Mouse (Mus musculus) liver, embryonic 13.5 days (tissue): Measurements from ENCODE around the gene Plxnb1. TPM values are rescaled to one million over a fixed set of nuclear protein-coding genes. Genes with fewer than 3 reads are reported as not detected.

Experiments used
- ATAC-seq: fragments of 200-750 bp; cut with Nextera tagmentation; 2 replicates; pipeline ENCODE4 v1.8.0; 2017; ENCODE audit warnings: low read depth, mild to moderate bottlenecking, moderate number of reproducible peaks, moderate library complexity
- DNase-seq: peaks from one replicate; pipeline ENCODE4 v3.0.0; 2022
- H3K27ac ChIP-seq: fragments of 300-500 bp; sonication (generic); 2 replicates; pipeline ENCODE4 v1.5.1; 2015; ENCODE audit warnings: moderate library complexity, mild to moderate bottlenecking, inconsistent platforms
- H3K27me3 ChIP-seq: fragments of 300-500 bp; sonication (generic); 2 replicates; pipeline ENCODE4 v1.6.1; 2015; ENCODE audit warnings: mild to moderate bottlenecking, inconsistent platforms
- H3K36me3 ChIP-seq: fragments of 300-500 bp; sonication (generic); 2 replicates; pipeline ENCODE4 v1.6.1; 2015; ENCODE audit warnings: mild to moderate bottlenecking, inconsistent platforms
- H3K4me1 ChIP-seq: fragments of 300-500 bp; sonication (generic); replicated peaks from 2 replicates; pipeline ENCODE4 v1.6.1; 2015; ENCODE audit warnings: inconsistent platforms
- H3K4me2 ChIP-seq: fragments of 300-500 bp; sonication (generic); 2 replicates; pipeline ENCODE4 v1.6.1; 2015; ENCODE audit warnings: inconsistent platforms, mild to moderate bottlenecking, moderate library complexity
- H3K4me3 ChIP-seq: fragments of 300-500 bp; sonication (generic); replicated peaks from 2 replicates; pipeline ENCODE4 v1.5.1; 2015; ENCODE audit warnings: mild to moderate bottlenecking, inconsistent platforms
- H3K9ac ChIP-seq: fragments of 300-500 bp; sonication (generic); 2 replicates; pipeline ENCODE4 v1.6.1; 2015; ENCODE audit warnings: mild to moderate bottlenecking, inconsistent platforms
- H3K9me3 ChIP-seq: fragments of 300-500 bp; sonication (generic); replicated peaks from 2 replicates; pipeline ENCODE4 v1.6.1; 2016; ENCODE audit warnings: inconsistent platforms
- WGBS: fragments of 180-500 bp; shearing (Covaris S2); methylation state at CpG from one replicate; pipeline ENCODE4 v1.1.7; 2015; ENCODE audit not compliant: insufficient replicate concordance; 5-methylcytosine and 5-hydroxymethylcytosine counted together
- polyA plus RNA-seq: library from polyadenylated mRNA; unstranded; fragments of >200 nt; fragmentation: Nextera tagmentation; extraction: Ambion mirVana; gene quantifications from 2 replicates; pipeline ENCODE4 v1.2.1, GENCODE M21; 2015

Gene Plxnb1
- polyA plus RNA-seq, 1 experiment from 2014 or later: 2.3 TPM

GRCm38 (mm10) chr9:109104083-109104482 lies 8.9 kb downstream of the Plxnb1 start:
- H3K36me3 ChIP-seq: peaks cover 24% of the 10 kb centered on the region
- 81% methylated on average over 9 of the region's 9 CpGs for WGBS
- no peak overlapping the region for H3K4me2 ChIP-seq
- peaks cover 3% of the 10 kb centered on the region for H3K4me1 ChIP-seq
- DNase-seq (no peak), ATAC-seq (no peak)
- no peaks in the 10 kb centered on the region for H3K9me3 ChIP-seq
- no peak overlapping the region for H3K9ac ChIP-seq
- H3K27me3 ChIP-seq: no peaks in the 10 kb centered on the region
- H3K27ac ChIP-seq: no peak overlapping the region
- no peak overlapping the region for H3K4me3 ChIP-seq

DNA sequence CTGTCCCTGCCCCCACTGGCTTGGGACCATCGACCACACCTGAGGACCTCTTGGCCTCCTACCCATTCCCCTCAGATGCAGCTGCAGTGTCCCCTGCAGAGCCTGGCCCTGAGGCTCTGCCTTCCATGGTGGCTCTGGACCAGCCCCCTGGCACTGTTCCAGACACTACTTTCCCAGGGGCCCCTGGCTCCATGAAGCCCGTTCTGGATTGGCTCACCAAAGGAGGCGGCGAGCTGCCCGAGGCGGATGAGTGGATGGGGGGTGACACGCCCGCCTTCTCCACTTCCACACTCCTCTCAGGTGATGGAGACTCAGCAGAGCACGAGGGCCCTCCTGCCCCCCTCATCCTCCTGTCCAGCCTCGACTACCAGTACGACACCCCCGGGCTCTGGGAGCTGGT lies 9.8 kb downstream of the Plxnb1 start:
- peaks cover 30% of the 10 kb centered on the region for H3K36me3 ChIP-seq
- H3K4me1 ChIP-seq: no peaks in the 10 kb centered on the region
- H3K27ac ChIP-seq: no peak overlapping the region
- no peaks in the 10 kb centered on the region for H3K27me3 ChIP-seq
- DNase-seq (no peak), ATAC-seq (no peak)
- H3K4me3 ChIP-seq: no peak overlapping the region
- H3K9ac ChIP-seq: no peak overlapping the region
- 72% methylated on average over 12 of the region's 12 CpGs for WGBS
- H3K9me3 ChIP-seq: no peaks in the 10 kb centered on the region
- no peak overlapping the region for H3K4me2 ChIP-seq

- DNase-seq (no peak), ATAC-seq (no peak)
- no peaks in the 10 kb centered on the region for H3K27me3 ChIP-seq
- H3K36me3 ChIP-seq: peaks cover 33% of the 10 kb centered on the region
- H3K9ac ChIP-seq: no peak overlapping the region
- H3K4me3 ChIP-seq: no peak overlapping the region
- WGBS: 70% methylated on average over 12 of the region's 12 CpGs
- H3K27ac ChIP-seq: no peak overlapping the region
- no peaks in the 10 kb centered on the region for H3K4me1 ChIP-seq
- no peak overlapping the region for H3K4me2 ChIP-seq
- H3K9me3 ChIP-seq: no peaks in the 10 kb centered on the region
Observed at GRCm38 (mm10) chr9:109105648-109106047, 10.5 kb downstream of the Plxnb1 start.

DNA sequence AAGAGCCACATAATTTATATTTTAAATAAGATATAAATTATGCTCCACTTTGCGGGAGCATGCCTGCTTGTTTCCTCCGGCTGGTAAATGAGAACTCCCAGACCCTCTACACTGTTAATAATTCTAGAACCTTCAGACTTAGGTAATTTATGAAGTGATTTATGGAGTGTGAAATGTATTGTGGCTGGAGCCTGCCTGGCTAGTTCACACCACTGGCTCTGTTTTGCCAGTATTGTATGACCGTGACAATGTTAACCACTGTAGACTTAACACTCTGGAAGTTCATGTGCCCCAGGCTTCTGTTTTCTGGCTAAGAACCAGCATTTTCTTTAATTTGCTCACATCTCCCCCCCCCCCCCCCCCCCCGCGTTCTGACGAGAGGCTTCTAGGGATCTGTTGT lies 12.2 kb downstream of the Plxnb1 start:
- Histone ChIP-seq H3K9me3 (no peaks in the 10 kb centered on the region), H3K4me1 (no peaks in the 10 kb centered on the region), H3K27ac (no peak overlapping the region), H3K9ac (no peak overlapping the region), H3K4me3 (no peak overlapping the region), H3K36me3 (peaks cover 40% of the 10 kb centered on the region), H3K27me3 (no peaks in the 10 kb centered on the region), H3K4me2 (no peak overlapping the region)
- no peak for ATAC-seq
- WGBS: 67% methylated on average over 6 of the region's 6 CpGs
- DNase-seq: no peak

DNA sequence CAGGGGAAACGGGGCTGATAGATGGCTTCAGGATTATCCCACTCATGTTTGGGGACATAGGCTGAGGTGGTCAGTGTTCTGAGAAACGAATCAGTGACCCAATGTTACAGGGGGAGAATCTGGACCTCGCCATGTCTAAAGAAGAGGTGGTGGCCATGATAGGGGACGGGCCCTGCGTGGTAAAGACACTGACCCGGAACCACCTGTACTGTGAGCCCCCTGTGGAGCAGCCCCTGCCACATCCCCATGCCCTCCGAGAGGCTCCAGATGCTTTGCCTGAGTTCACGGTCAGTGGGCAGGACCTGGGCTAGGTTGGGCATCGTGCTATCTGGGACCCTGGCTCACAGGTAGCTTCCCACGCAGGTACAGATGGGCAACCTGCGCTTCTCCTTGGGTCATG lies 15.1 kb downstream of the Plxnb1 start:
- Histone ChIP-seq H3K4me3 (no peak overlapping the region), H3K4me1 (no peaks in the 10 kb centered on the region), H3K27me3 (no peaks in the 10 kb centered on the region), H3K36me3 (peaks cover 44% of the 10 kb centered on the region), H3K27ac (no peak overlapping the region), H3K4me2 (no peak overlapping the region), H3K9me3 (no peaks in the 10 kb centered on the region), H3K9ac (no peak overlapping the region)
- no peak for ATAC-seq
- no peak for DNase-seq
- 69% methylated on average over 11 of the region's 11 CpGs for WGBS

DNA sequence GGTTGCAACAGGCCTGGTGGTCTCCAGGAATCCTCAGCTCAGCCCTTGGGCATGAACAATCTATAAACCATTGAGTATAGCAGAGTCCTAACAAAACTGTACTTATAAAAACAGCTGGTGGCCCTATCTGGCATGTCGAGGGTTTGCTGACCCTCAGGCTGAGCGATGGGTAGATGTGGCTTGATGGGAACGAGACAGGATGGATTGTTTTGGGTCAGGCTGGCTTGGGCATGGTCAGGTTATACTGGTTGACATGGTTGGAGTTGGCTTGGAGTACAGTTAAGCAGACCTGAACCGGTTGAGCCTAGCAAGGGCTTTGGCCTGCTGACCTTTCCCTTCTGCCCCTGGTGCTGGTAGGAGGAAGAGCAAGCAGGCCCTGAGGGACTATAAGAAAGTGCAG lies 15.9 kb downstream of the Plxnb1 start:
- 62% methylated on average over 4 of the region's 4 CpGs for WGBS
- H3K27ac ChIP-seq: no peak overlapping the region

DNA sequence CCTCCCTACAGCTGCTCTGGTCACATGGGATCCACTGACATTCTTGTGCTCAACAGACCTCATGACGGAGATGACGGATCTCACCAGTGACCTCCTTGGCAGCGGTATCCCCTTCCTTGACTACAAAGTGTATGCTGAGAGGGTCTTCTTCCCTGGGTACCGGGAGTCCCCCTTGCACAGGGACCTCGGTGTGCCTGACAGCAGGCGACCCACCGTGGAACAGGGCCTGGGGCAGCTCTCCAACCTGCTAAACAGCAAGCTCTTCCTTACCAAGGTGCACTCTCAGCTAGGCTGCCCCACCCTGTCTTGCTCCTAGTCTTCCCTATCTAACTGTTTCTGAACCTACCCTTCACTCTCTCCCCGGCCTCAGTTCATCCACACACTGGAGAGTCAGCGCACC lies 16.4 kb downstream of the Plxnb1 start:
- no peak overlapping the region for H3K27ac ChIP-seq
- H3K27me3 ChIP-seq: no peaks in the 10 kb centered on the region
- H3K4me2 ChIP-seq: no peak overlapping the region
- H3K9ac ChIP-seq: no peak overlapping the region
- H3K36me3 ChIP-seq: peaks cover 46% of the 10 kb centered on the region
- 79% methylated on average over 9 of the region's 9 CpGs for WGBS
- DNase-seq (no peak), ATAC-seq (no peak)
- no peak overlapping the region for H3K4me3 ChIP-seq
- H3K9me3 ChIP-seq: no peaks in the 10 kb centered on the region
- no peaks in the 10 kb centered on the region for H3K4me1 ChIP-seq

More for the DNA sequence above, 15.9 kb downstream of the Plxnb1 start:
- ATAC-seq: no peak
- H3K4me1 ChIP-seq: no peaks in the 10 kb centered on the region
- peaks cover 45% of the 10 kb centered on the region for H3K36me3 ChIP-seq
- no peak overlapping the region for H3K4me3 ChIP-seq
- no peak for DNase-seq
- H3K9ac ChIP-seq: no peak overlapping the region
- H3K4me2 ChIP-seq: no peak overlapping the region
- H3K27me3 ChIP-seq: no peaks in the 10 kb centered on the region
- H3K9me3 ChIP-seq: no peaks in the 10 kb centered on the region

DNA sequence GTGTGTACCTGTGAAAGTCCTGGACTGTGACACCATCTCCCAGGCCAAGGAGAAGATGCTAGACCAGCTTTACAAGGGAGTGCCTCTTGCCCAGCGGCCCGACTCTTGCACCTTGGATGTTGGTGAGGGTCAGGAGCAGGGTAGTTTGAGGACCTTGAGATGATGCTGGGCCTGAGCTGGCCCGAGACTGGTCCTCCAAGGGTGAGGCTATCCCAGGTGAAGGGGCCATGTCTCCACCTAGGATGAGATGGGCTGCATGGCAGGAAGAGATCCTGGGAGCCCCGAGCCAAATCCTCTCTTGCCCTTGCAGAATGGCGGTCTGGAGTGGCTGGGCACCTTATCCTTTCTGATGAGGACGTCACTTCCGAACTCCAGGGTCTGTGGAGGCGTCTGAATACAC lies 18.1 kb downstream of the Plxnb1 start:
- 67% methylated on average over 8 of the region's 8 CpGs for WGBS
- Histone ChIP-seq H3K4me3 (no peak overlapping the region), H3K4me1 (no peaks in the 10 kb centered on the region), H3K36me3 (peaks cover 54% of the 10 kb centered on the region), H3K9me3 (no peaks in the 10 kb centered on the region), H3K4me2 (no peak overlapping the region), H3K27me3 (no peaks in the 10 kb centered on the region), H3K9ac (no peak overlapping the region), H3K27ac (no peak overlapping the region)
- ATAC-seq (no peak), DNase-seq (no peak)

- WGBS: 75% methylated on average over 11 of the region's 11 CpGs
- Histone ChIP-seq H3K9ac (no peak overlapping the region), H3K4me3 (no peak overlapping the region), H3K4me1 (no peaks in the 10 kb centered on the region), H3K27ac (no peak overlapping the region), H3K27me3 (no peaks in the 10 kb centered on the region), H3K9me3 (no peaks in the 10 kb centered on the region), H3K4me2 (no peak overlapping the region), H3K36me3 (peaks cover 45% of the 10 kb centered on the region)
- DNase-seq: no peak
- no peak for ATAC-seq
Observed at GRCm38 (mm10) chr9:109114276-109114675, 19.1 kb downstream of the Plxnb1 start.

GRCm38 (mm10) chr9:109114871-109115270 lies 19.7 kb downstream of the Plxnb1 start:
- no peak overlapping the region for H3K27ac ChIP-seq
- peaks cover 41% of the 10 kb centered on the region for H3K36me3 ChIP-seq
- WGBS: 70% methylated on average over 7 of the region's 7 CpGs
- DNase-seq (no peak), ATAC-seq (no peak)
- no peak overlapping the region for H3K4me3 ChIP-seq
- H3K9me3 ChIP-seq: no peaks in the 10 kb centered on the region
- no peak overlapping the region for H3K9ac ChIP-seq
- no peaks in the 10 kb centered on the region for H3K27me3 ChIP-seq
- H3K4me1 ChIP-seq: no peaks in the 10 kb centered on the region
- no peak overlapping the region for H3K4me2 ChIP-seq

DNA sequence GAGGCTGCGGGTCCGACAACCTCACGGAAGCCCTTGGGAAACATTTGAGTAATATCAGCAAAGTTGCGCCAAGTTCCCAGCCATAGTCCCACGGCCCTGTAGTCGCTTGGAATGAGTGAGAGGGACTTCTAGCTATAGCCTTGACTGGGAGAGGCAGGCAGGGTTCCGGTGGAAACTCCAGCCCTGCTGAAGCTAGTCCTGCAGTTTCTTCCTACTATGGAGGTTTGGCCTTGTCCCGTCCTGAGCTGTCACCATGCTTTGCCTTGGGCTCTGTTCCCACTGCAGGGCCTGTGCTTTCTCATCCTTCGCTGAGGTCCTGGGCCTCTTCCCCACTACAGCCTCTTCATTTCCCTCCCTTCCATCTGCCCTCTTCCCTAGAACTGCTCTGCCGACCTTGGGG lies 21.0 kb downstream of the Plxnb1 start:
- no peak for DNase-seq
- Histone ChIP-seq H3K4me2 (no peak overlapping the region), H3K36me3 (peaks cover 36% of the 10 kb centered on the region), H3K4me3 (no peak overlapping the region), H3K27ac (no peak overlapping the region), H3K4me1 (no peaks in the 10 kb centered on the region), H3K9ac (no peak overlapping the region), H3K9me3 (no peaks in the 10 kb centered on the region), H3K27me3 (no peaks in the 10 kb centered on the region)
- 75% methylated on average over 10 of the region's 10 CpGs for WGBS
- ATAC-seq: no peak

DNA sequence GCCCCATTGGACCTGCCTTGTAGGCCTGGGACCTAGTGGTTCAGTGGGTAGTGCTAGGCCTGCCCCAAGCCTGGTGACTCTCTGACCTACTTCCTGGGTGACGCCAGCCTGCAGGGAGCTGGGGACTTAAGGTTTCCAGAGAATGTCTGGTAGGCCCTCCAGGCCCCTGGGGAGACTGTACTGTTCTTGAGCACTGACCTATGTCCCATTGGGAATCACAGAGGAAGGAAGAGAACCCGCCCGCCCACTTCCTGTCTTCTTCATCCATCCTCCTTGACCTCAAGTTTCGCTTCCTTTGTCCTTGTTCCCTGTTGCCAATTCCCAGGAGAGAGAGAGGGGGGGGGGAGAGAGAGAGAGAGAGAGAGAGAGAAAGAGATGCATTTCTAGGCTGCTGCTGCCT lies 22.9 kb downstream of the Plxnb1 start:
- Histone ChIP-seq H3K4me3 (no peak overlapping the region), H3K9ac (no peak overlapping the region), H3K27ac (no peak overlapping the region), H3K27me3 (no peaks in the 10 kb centered on the region), H3K4me1 (no peaks in the 10 kb centered on the region), H3K36me3 (peaks cover 24% of the 10 kb centered on the region), H3K4me2 (no peak overlapping the region), H3K9me3 (no peaks in the 10 kb centered on the region)
- DNase-seq (no peak), ATAC-seq (no peak)
- 47% methylated on average over 4 of the region's 4 CpGs for WGBS
